Comparison of ENCODE assay signal across 9 mouse cellular contexts in the genomic region with DNA sequence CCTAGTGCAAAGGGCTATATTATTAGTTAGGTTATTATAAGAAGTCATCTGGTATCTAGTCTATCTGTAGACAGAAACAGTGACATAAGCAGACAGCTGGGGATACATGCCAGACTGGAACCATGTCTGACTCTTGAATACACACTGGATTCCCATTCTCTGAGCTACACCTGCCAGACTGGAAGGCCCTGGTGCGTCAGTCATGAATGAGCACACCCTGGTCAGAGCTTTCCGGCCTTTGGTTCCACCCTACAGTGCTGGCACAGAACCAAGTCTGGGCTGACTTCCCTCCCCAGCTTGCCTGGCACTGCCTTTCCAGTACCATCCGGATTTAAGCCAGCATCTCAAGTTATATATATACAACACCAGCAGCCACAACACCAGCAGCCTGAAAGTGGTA. TPM values are rescaled to one million over a fixed set of nuclear protein-coding genes. Genes with fewer than 3 reads are reported as not detected.
DNase-seq lines count a peak whose midpoint lies in the region; ATAC-seq and TF ChIP-seq lines count a peak whose summit lies in the region.
"Had no signal": no experiment of that assay in that cellular context is flagged by ENCODE, and none has a peak within 500 bp of the region (broad histone marks: within the 10 kb centered on the region; RNA-seq: fewer than 3 reads in every experiment).

No protein-coding gene starts in this region.

- H3K36me3 ChIP-seq in kidney, embryonic 15.5 days, result no peaks in the 10 kb centered on the region

- peak; percentile 85 for DNase-seq in kidney, adult 11 months
- DNase-seq in cerebellum, adult 2 months, result peak; percentile 34 to 67
- DNase-seq in kidney, adult 8-10 months, result peak; percentile 82 to 84
- peak; percentile 76 for DNase-seq in skeletal muscle tissue, adult 2 months (ENCODE audit: low read depth, low spot score)
- no peak for DNase-seq in spleen, postnatal 36 days (ENCODE audit: low spot score in 2 of 2)
- DNase-seq in layer of hippocampus, adult 11-12 months (ENCODE audit: low spot score), result no peak

- H3K9me3 ChIP-seq in kidney, embryonic 15.5 days (replicated peaks), result no peaks in the 10 kb centered on the region

- no peak; the same call in 1 of the 2 replicates for ATAC-seq in kidney, embryonic 15.5 days (replicated peaks; ENCODE audit: low FRiP score)
- ATAC-seq in erythroblast, adult 5-6 weeks (replicated peaks; ENCODE audit: low FRiP score, poor library complexity, severe bottlenecking), result no peak

- no peaks in the 10 kb centered on the region; the same call in 1 of the 2 replicates for H3K4me1 ChIP-seq in kidney, embryonic 15.5 days
- H3K4me1 ChIP-seq in cerebellum, adult 2 months (ENCODE audit: control insufficient read depth, insufficient read depth, low read length), result no peaks in the 10 kb centered on the region

- H3K9ac ChIP-seq in kidney, embryonic 15.5 days, result no peak overlapping the region

- no peak for TF ChIP-seq CTCF in cerebellum, adult 2 months (IDR thresholded peaks at IDR 0.05; ENCODE audit: borderline replicate concordance, insufficient read depth, low read depth, low read length)

- no peak for TF ChIP-seq POLR2A in cerebellum, adult 2 months (IDR thresholded peaks at IDR 0.05; ENCODE audit: borderline replicate concordance, insufficient read depth, low read length)

- no peaks in the 10 kb centered on the region for H3K27me3 ChIP-seq in kidney, embryonic 15.5 days
- no peaks in the 10 kb centered on the region for H3K27me3 ChIP-seq in cerebellum, adult 2 months (ENCODE audit: control insufficient read depth, insufficient read depth, low read length)

- no peak overlapping the region for H3K4me2 ChIP-seq in kidney, embryonic 15.5 days

- H3K4me3 ChIP-seq in kidney, embryonic 15.5 days (replicated peaks), result no peak overlapping the region
- no peak overlapping the region for H3K4me3 ChIP-seq in cerebellum, adult 2 months (replicated peaks; ENCODE audit: insufficient read depth, low read depth, low read length)
- H3K4me3 ChIP-seq: heart, adult 2 months had no signal

- 63% methylated on average over 3 of the region's 3 CpGs for whole genome bisulfite sequencing in kidney, embryonic 15.5 days
- 12% methylated on average over 3 of the region's 3 CpGs for WGBS in cerebellum, adult 2 months

- no peak overlapping the region for H3K27ac ChIP-seq in kidney, embryonic 15.5 days
- H3K27ac ChIP-seq in cerebellum, adult 2 months (ENCODE audit: insufficient read depth, low read length), result no peak overlapping the region
- H3K27ac ChIP-seq: heart, adult 2 months had no signal

RNA-seq across cellular contexts. Expression of a gene that starts 3.8 kb away (rescaled TPM):
- 36.5 and 40.6 TPM in 2 replicates for polyA plus RNA-seq in kidney, embryonic 15.5 days (2015; fragmentation: Nextera tagmentation; extraction: Ambion mirVana)
- 26.5 and 27.5 TPM in 2 replicates for polyA plus RNA-seq in cerebellum, adult 2 months (2012; rRNA removed)
- total RNA-seq in erythroblast, adult 5-6 weeks (2015; ENCODE audit: low replicate concordance), result 27.1 and 53.5 TPM in 2 replicates
- total RNA-seq in erythroblast, adult 5-6 weeks (2017; ENCODE audit: low replicate concordance), result 53.4 and 60.5 TPM in 2 replicates

RNA-seq across cellular contexts. Expression of a gene that starts 4.1 kb away (rescaled TPM):
- polyA plus RNA-seq in kidney, embryonic 15.5 days (2015; fragmentation: Nextera tagmentation; extraction: Ambion mirVana), result not detected in 2 replicates
- polyA plus RNA-seq in cerebellum, adult 2 months (2012; rRNA removed), result not detected in 2 replicates
- not detected in 2 replicates for total RNA-seq in erythroblast, adult 5-6 weeks (2015; ENCODE audit: low replicate concordance)
- total RNA-seq in erythroblast, adult 5-6 weeks (2017; ENCODE audit: low replicate concordance), result not detected in 2 replicates
- total RNA-seq: heart, adult 2 months had no signal
- polyA plus RNA-seq: heart, adult 2 months had no signal

Comparison
In these comparisons a context has a peak if more than half of its experiments do, and no peak if none do; other contexts are left out.
1. DNase-seq: peak in kidney, adult 11 months (single experiment), cerebellum, adult 2 months (2 of 2), kidney, adult 8-10 months (2 of 2) and skeletal muscle tissue, adult 2 months (single experiment); none in spleen, postnatal 36 days (0 of 2) and layer of hippocampus, adult 11-12 months (single experiment).